Comparison of ENCODE assay signal across 14 mouse cellular contexts in the genomic region with DNA sequence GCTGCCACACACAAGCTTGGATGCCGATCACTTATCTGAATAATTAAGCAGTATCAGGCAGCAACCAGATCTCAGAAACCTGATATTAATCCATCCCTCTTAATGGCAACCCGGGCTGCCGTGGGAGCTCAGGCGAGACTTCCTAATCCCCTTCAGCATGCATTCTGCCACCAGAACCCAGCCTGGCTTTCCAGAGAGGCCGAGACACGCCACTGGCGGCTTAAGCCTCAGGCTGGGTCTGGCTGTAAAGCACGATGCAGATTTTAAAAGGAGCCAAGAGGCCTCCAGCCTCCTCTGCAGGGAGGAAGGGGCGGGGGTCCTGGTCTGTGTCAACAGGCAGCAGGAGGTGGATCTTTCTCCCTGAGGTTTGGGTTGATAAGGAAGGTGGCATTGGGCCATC.
DNase-seq lines count a peak whose midpoint lies in the region; ATAC-seq lines count a peak whose summit lies in the region.
"Had no signal": no experiment of that assay in that cellular context is flagged by ENCODE, and none has a peak within 500 bp of the region (broad histone marks: within the 10 kb centered on the region; RNA-seq: fewer than 3 reads in every experiment).

No protein-coding gene starts in this region.

- ATAC-seq in limb, embryonic 12.5 days (ENCODE audit: insufficient number of reproducible peaks, insufficient read depth, low FRiP score, low TSS enrichment, low read depth), result no peak; the same call in 1 of the 2 replicates

- 10% methylated on average over 9 of the region's 9 CpGs for WGBS in heart, embryonic 10.5 days
- 6% methylated on average over 9 of the region's 9 CpGs for WGBS in limb, embryonic 12.5 days

- H3K36me3 ChIP-seq in heart, embryonic 10.5 days, result no peaks in the 10 kb centered on the region
- H3K36me3 ChIP-seq in limb, embryonic 12.5 days, result no peaks in the 10 kb centered on the region
- H3K36me3 ChIP-seq: hindbrain, embryonic 15.5 days; neural tube, embryonic 15.5 days had no signal

- peak overlapping the region; percentile 30 for H3K4me2 ChIP-seq in limb, embryonic 12.5 days
- H3K4me2 ChIP-seq: hindbrain, embryonic 15.5 days; neural tube, embryonic 15.5 days had no signal

- H3K4me1 ChIP-seq in heart, embryonic 10.5 days, result peaks cover 28% of the 10 kb centered on the region
- H3K4me1 ChIP-seq in limb, embryonic 12.5 days (replicated peaks), result peaks cover 33% of the 10 kb centered on the region
- H3K4me1 ChIP-seq: megakaryocyte, embryonic 14.5 days had no signal

- intact Hi-C loops in left cerebral cortex, postnatal 4 days (cut with DNase I), result no loop called here
- intact Hi-C loops in left cerebral cortex, postnatal 36 days (cut with DNase I), result no loop called here

- H3K4me3 ChIP-seq in heart, embryonic 10.5 days, result no peak overlapping the region
- H3K4me3 ChIP-seq in limb, embryonic 12.5 days (replicated peaks), result no peak overlapping the region
- H3K4me3 ChIP-seq: hindbrain, embryonic 15.5 days; megakaryocyte, embryonic 14.5 days; neural tube, embryonic 15.5 days had no signal

- H3K27ac ChIP-seq in heart, embryonic 10.5 days, result 0 out of 2 replicates have a peak overlapping the region, but pooled peaks have one; percentile 29
- H3K27ac ChIP-seq in limb, embryonic 12.5 days, result peak overlapping the region; percentile 50
- H3K27ac ChIP-seq: hindbrain, embryonic 15.5 days; neural tube, embryonic 15.5 days had no signal

- peaks cover 21% of the 10 kb centered on the region for H3K27me3 ChIP-seq in heart, embryonic 10.5 days (ENCODE audit: insufficient read depth, poor library complexity, severe bottlenecking)
- H3K27me3 ChIP-seq in limb, embryonic 12.5 days, result peaks cover 8% of the 10 kb centered on the region
- H3K27me3 ChIP-seq: hindbrain, embryonic 15.5 days; megakaryocyte, embryonic 14.5 days; neural tube, embryonic 15.5 days had no signal

- H3K9ac ChIP-seq in limb, embryonic 12.5 days (replicated peaks), result peak overlapping the region; percentile 35; the same call in 1 of the 2 replicates
- H3K9ac ChIP-seq: hindbrain, embryonic 15.5 days; neural tube, embryonic 15.5 days had no signal

- no peak for DNase-seq in heart, embryonic 10.5 days (ENCODE audit: low spot score)
- no peak for DNase-seq in heart, adult 8-10 months (ENCODE audit: low spot score)
- peak; percentile 5 for DNase-seq in kidney, postnatal 10 days
- DNase-seq in kidney, adult 9 months, result no peak
- peak; percentile 48 for DNase-seq in yolk sac, embryonic 10.5 days (ENCODE audit: low spot score)
- DNase-seq in left cerebral cortex, postnatal 4 days, result no peak
- DNase-seq in left cerebral cortex, postnatal 36 days (ENCODE audit: low spot score in 2 of 2), result no peak
- DNase-seq: B cell, adult 2 months; lung, adult 2 months; right cerebral cortex, postnatal 14 days had no signal

- no peaks in the 10 kb centered on the region for H3K9me3 ChIP-seq in heart, embryonic 10.5 days
- H3K9me3 ChIP-seq in limb, embryonic 12.5 days, result no peaks in the 10 kb centered on the region
- H3K9me3 ChIP-seq: hindbrain, embryonic 15.5 days; neural tube, embryonic 15.5 days had no signal

Comparison
In these comparisons a context has a peak if more than half of its experiments do, and no peak if none do; other contexts are left out.
1. DNase-seq: peak in kidney, postnatal 10 days (single experiment) and yolk sac, embryonic 10.5 days (single experiment); none in heart, embryonic 10.5 days (single experiment), heart, adult 8-10 months (single experiment), kidney, adult 9 months (single experiment), left cerebral cortex, postnatal 4 days (single experiment) and left cerebral cortex, postnatal 36 days (0 of 2).